Mouse (Mus musculus) thymus, postnatal 0 days (tissue): ENCODE results near the gene Dtx2. TPM values are rescaled to one million over a fixed set of nuclear protein-coding genes. Genes with fewer than 3 reads are reported as not detected.
"Not testable (repeated sequence)": the region's sequence is repeated elsewhere in the genome, so short reads cannot be mapped to it uniquely, and the experiment has no call there.

ENCODE experiments used
- DNase-seq: peaks from one replicate; pipeline ENCODE4 v3.0.0-alpha.2; 2015; ENCODE audit warnings: low spot score
- polyA plus RNA-seq: library from polyadenylated mRNA; unstranded; fragments of >200 nt; fragmentation: Nextera tagmentation; extraction: Ambion mirVana; gene quantifications from 2 replicates; pipeline ENCODE4 v1.2.1, GENCODE M21; 2015

Gene Dtx2
- polyA plus RNA-seq, 1 experiment from 2014 or later = 46.0 TPM

DNA sequence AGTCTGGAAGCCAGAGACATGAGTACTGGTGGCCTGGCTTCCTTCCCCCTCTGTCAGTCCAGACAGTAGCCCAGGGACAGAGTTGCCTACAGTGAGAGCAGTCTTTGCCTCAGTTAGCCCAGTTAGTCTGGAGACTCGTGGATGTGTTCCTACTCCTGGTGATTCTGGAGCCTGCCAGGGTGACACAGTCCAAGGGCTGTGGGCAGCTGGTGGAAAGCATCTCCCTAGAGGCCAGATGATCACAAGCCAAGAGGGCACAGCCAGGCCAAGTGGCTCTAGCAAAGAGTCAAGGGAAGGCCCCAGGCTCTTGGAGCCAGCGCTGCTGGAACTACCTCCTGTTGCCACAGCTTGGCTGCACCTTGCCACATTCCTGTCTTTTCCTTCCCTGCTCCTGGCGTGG is 31.1 kb downstream of the Dtx2 start:
- no peak for DNase-seq

DNA sequence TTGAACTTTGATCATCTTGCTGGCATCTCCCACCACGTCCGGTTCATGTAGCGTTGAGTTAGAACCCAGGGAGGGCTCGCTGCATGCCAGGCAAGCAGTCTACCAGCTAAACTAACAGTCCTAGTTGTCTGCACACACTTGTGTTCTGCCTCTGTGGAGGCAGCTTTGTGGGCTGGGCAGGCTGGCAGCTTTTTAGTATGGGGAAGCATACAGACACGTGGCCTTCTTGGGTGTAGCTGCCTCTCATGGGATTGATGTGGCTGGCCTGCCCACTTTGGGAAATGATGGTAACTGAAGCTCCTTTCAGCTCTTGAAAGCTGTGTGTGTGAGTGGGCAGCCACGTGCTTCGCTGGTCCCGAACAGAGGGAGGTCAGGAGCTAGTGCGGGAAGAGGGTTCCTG is 32.3 kb downstream of the Dtx2 start:
- DNase-seq = no peak

DNA sequence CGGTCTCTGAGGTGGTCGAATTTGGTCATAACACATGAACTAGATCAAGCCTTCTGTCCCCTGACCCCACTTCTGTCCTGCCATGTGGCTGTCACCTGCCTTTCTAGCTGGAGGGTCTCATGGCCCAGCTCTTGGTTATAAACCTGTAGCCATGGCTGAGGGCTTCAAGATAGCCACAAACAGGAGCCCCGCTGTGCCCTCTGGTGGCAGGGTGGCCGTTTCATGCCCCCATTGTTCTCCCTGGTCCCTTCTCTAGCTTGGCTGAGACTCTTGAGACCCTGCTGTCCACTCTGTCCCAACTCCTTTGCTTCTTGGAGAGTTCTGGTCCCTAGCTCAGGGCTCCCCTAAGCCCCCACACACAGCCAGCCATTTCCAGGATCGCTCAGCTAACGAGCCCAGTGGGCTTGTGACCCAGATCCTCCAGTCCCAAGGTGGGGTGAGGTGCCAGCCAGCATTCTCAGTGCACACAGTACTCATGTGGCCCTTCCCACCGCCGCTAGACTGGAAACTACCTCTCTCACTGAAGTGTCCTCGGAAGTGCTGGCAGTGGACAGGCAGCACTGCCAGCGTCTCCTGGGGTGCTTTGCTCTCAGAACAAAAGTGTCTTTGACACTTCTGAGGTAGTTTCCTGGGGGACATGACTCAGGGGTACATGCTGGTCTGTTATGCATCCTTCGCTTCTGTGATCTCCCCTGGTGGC is 33.2 kb downstream of the Dtx2 start:
- no peak for DNase-seq

DNA sequence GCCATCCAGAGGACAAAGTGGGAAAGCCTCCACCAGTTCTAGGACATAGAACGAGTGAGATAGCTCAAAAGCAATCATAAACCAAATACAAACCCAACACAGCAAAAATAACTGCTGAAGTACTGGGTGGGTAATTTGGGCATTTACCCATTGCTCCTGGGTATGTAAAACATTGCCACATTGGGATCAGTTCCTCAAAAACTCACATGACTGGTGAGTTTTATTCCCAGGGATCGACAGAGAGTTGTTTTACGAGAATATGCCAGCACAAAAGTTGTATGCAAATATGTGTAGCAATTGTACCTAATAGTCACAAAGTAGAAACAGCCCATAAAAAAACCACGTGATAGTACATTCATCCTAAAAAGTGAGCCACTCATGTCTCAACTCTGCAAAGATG is 40.3 kb downstream of the Dtx2 start:
- no peak for DNase-seq

DNA sequence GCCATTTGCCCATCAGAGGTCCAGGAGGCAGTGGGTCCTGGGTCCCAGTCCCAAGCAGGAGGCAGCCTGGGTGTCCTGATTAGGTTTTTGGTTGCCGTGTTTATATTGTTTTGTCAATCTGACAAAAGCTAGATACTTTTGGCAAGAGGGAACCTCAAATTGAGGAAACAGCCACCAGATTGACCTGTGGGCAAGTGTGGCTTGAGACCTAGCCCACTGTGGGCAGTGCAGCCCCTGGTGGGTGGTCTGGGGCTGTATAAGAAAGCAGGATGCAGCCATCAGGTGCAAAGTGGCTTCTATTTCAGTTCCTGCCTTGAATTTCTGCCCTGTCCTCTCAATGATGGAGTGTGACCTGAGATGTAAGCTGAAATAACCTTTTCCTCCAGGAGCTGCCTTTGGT is 40.7 kb downstream of the Dtx2 start:
- DNase-seq = no peak

DNA sequence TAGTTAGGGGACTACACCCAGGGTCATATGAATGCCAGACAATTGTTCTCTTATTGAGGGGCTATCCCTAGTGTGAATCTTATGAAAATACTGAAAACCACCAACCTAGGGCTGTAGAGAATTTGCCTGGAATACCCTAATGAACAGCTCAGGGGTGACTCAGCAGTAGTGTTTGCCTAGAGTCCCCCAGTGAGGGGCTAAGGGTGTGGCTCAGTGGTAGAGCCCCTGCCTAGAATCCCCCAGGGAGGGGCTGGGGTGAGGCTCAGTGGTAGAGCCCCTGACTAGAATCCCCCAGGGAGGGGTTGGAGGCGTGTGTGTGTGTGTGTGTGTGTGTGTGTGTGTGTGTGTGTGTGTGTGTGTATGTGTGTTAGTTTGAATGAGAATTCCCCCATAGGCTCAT is 42.1 kb downstream of the Dtx2 start:
- DNase-seq = no peak

DNA sequence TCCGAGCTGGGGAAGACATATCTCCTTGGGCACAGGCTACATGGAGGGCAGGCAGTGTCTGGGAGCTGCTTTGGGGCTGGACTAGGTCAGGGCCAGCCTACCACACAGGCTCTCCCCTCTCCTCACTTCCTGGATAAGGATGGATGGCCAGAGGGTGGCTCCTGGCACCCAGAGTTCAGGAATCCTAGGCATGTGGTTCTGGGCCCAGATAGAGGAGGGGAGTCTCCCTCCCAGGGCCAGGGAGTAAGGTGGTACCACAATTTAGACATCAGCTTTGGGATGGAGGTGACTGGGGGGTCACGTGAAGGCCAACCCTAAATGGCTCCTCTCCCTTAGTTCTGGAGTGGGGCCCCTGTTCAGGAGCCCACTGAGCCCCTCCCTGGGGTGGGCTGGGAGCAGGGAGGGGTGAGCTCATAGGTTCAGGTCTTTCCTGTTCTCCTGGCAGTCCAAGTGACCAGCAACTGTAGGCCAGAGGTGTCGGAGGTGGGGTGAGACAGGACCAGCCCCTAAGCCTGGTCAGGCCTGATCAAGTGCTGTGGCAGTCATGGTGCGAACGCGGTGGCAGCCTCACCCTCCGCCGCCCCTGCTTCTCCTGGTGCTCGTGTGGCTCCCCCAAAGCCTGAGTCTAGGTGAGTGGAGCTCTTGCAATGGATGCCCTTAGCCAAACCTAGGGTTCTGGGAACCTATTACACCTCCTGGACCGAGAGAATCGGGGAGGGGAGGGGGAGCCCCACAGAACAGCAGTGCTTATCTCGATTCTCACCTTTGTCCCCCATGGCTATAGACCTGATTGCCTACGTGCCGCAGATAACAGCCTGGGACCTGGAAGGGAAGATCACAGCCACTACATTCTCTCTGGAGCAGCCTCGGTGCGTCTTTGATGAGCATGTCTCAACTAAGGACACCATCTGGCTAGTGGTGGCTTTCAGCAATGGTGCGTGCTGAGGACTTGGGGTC is 43.9 kb downstream of the Dtx2 start, which contains the start of gene Upk3b:
TSS of gene Upk3b (plus strand) at position 239 of the 957 bp plus-strand sequence.
- no peak for DNase-seq

DNA sequence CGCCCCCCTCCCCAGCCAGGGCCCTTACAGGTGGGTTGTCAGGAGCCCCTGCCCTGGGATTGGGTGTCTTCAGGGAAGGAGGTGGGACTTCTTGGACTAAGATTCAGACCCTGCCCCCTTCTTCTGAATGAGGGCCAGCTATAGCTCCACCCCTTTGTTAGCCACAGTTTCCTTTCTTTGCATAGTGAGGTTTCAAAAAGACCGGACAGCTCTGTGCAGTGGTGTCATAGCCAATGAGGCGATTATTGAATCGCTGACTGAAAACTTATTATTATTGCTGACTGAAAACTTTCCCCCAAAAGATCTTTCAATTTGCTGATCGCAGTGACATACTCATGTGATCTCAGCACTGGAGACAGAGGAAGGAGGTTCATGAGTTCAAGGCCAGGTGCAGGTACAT is 45.6 kb downstream of the Dtx2 start:
- no peak for DNase-seq

DNA sequence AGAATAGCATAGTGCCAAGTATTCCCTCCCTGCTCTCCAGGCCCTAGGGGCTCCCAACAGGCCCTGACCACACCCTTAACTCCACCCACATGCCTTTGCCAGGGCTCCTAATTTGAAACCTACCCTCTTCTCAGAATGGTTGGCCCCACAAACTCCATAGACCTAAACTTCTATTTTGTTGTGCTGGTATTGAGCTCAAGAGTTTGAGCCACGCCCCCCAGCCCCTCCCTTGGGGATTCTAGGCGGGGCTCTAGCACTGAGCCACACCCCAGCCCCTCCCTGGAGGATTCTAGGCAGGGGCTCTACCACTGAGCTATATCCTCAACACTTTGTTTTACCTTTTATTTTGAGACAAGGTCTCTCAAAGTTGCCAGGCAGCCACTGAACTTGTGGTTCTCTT is 46.7 kb downstream of the Dtx2 start:
- DNase-seq = no peak

DNA sequence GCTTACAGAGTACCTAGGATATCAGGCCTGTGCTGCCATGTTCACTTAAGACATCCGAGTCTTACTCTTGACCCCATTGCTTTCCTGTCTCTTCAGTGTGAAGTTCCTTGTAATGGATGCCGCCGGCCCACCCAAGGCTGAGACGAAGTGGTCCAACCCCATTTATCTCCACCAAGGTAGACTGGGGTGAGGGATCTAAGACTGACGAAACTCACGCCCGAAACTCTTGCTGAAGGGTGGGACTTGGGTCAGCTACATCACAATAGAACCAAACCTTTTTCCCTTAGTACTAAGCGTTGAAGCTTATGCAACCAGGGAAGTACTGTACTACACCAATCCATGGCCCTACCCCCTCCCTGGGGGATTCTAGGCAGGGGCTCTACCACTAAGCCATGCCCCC is 47.1 kb downstream of the Dtx2 start:
- DNase-seq = no peak

DNA sequence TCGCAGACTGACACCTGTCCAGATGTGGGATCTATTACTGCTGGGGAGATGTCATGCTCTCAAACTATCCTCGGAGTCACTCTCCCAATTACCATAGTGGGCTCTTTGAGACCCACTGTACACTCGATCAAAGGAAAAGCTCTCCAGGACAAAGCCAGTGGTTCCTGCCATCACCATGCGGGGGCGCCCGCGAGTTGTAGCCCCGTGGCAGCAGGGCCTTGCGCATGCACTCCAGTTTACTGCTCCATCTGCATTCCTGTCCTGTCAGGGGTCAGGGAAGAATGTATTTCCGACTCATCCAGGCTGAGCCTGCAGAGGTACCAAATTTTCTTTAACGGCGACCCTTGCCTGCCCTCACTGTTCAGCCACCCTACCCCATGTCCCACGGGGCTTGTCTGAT is 50.3 kb downstream of the Dtx2 start:
- DNase-seq = no peak

DNA sequence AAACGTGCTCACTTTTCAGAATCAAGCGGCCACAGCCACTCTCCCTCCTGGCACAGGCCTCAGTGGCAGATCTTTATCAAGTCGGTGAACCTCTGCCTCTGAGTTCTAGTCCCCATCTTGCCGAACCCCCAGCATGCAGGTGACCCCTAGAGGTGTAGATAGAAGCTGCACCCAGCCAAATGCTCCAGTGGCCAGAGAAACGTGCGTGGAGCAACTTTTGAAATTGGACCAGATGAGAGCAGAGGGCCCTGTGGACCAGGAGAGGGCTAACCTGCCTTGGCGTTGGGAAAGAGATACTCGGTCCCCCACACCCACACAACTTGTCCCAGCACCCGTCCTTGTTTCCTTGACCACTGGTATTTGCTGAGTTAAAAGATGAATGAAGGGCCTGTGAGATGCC is 50.8 kb downstream of the Dtx2 start:
- peak; percentile 44 for DNase-seq

DNA sequence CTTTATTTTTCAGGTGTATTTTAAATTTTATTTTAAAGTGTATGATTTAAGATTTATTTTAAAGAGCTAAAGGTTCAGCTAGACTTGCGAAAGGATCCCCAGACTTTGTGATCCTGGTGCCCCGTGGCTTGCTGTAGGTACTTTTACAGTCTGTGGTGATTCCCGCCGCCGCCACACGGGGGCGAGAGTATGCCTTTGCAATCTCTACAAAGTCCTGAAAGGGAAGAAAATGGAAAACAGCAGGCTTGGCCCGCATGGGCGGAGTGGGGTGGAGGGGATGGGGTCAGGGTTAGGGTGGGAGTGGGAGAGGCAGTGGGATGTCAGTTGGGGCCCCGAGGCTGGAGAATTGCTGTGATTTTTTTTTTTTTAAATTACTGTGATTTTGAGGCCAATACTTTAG is 51.4 kb downstream of the Dtx2 start:
- DNase-seq = peak; percentile 82

DNA sequence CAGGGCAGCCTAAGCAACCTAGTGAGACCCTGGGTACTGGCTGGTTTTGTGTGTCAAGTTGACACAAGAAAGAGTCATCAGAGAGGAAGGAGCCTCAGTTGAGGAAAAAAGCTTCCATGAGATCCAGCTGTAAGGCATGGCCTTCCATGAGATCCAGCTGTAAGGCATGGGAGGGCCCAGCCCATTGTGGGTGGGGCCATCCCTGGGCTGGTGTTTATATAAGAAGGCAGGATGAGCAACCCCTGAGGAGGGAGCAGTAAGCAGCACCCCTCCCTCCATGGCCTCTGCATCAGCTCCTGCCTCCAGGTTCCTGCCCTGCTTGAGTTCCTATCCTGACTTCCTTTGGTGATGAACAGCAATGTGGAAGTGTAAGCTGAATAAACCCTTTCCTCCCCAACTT is 53.9 kb downstream of the Dtx2 start:
- not testable (repeated sequence) for DNase-seq

DNA sequence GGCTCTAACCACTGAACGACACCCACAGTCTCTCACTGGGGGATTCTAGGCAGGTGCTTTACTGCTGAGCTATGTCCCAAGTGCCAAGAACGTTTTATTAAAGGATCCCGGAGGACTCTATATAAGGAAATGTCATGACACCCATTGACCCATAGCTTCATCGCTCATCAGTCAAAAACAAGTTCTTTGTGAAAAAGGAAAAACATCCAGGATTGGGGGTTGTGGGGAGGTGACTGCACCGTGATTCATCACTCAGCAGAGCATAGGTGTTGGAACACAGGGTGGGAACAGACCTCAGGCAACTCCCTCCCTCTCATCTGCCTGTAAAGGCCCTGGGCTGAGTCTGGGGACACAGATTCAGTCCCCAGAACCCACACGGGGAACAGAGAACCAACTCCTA is 55.3 kb downstream of the Dtx2 start:
- no peak for DNase-seq

DNA sequence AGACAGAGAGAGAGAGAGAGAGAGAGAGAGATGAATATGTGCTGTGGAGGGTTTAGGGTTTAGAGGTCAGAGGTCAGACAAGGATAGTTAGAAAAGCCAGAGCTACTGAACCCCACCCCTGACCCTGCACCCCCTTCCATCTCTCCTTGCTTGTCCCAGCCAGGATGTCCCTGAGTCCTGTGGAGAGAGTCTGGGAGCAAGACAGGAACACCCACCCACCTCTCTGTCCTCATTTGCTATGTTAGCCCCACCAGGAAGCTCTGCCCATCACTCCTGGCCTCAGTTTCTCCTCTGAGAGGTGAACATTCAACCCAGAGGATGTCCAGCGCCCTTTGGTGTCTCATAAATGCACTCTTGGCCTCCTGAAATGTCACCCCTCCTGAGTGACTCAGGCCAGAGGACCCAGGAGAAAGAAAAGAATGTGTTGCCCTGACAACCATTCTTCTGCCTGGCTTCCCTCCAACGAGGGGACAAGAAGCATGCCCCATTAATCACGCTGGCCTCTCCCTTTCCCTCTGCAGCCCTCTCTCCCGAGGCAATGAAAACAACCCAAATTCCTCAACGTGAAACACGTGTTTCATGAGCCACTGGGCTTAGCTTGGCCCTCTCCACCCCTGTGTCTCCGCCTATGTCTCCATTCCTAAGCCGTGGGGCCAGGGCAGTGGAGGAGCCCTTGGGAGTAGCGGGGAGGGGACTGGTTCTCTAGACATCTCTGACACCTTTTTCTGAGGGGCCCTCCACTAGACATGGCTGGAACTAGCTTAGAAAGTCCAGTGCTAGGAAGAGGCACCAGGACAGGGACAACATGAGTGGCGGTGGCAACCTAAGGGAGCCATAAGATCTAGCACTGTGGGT is 56.9 kb downstream of the Dtx2 start:
- DNase-seq = no peak

DNA sequence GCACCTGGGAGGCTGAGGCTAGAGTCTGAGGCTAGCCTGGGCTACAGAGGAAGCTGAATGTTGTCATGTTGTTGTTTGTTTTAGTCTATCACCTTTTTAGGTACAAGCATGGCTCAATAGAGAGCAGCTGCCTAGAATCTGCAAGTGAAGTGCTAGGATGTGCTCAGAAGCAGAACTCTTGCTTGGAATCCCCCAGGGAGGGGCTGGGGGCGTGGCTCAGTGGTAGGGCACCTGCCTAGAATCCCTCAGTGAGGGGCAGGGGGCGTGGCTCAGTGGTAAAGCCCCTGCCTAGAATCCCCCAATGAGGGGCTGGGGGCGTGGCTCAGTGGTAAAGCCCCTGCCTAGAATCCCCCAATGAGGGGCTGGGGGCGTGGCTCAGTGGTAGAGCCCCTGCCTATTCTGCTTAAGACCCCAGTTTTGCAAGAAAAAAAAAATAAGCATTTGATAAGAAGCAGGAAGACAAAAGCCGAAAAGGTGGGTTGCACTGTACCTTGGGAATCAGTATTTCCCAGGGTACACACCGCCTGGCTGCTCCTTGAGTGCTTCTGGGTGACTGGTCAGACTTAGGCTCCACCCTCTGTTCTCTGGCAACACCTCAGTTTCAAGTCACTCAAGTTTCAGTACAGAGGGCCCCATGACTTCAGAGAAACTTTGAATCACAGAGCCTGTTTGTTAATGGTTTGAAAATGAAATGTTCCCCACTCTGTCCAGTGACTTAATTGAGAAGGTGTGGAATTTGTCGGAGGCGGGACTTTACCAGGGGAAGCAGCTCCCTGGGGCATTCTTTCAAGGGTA is 58.5 kb downstream of the Dtx2 start:
- DNase-seq = no peak

DNA sequence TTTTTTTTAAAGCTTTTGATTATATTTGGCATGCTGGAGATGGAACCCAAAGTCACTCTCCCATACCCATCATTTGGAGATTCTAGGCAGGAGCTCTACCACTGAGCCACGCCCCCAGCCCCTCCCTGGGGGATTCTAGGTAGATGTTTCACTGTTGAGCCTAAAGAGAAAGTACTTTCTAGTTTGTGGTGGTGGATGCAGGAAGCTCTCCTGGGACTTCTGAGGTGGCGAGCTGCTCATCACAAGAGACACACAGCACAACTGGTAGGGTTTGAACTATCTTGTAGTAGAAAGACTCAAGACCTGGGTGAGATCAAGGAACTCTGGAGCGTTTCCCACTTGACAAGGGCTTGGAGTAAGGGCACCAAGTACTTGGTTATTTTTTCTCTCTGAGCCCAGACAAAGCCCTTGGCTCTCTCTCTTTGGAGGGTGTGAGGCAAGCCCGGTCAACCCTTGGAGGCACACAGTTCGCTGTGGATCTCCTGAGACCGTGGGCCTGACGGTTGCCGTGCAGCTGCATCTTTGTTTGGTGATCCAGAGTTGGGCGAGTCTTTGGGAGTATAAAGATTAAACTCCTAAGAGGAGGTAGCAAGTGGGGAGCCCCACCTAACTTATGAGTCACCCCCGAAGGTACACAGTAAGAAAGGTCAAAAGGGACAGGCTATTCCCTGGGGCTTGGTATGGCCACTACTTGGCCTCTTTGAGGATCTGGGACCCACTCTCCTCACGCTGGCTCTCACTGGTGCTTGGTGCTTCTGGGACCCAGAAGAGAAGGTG is 59.9 kb downstream of the Dtx2 start, which contains the start of gene Upk3bl:
TSS of gene Upk3bl (plus strand) at position 192 of the 777 bp plus-strand sequence.
- DNase-seq = no peak

DNA sequence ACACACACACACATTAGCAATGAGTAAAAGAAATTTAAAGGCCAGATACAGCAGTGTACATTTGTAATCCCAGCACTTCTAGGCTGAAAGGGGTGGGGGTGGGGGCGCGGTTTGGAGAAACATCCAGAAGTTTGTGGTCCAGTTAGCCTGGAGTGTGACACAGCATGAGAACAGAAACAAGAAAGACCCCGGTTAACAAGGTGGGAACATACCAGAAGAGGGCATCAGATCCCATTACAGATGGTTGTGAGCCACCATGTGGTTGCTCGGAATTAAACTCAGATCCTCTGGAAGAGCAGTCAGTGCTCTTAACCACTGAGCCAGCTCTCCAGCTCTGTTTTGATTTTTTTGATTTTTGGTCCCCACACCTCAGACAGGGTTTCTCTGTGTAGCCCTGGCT is 61.5 kb downstream of the Dtx2 start:
- DNase-seq = no peak

DNA sequence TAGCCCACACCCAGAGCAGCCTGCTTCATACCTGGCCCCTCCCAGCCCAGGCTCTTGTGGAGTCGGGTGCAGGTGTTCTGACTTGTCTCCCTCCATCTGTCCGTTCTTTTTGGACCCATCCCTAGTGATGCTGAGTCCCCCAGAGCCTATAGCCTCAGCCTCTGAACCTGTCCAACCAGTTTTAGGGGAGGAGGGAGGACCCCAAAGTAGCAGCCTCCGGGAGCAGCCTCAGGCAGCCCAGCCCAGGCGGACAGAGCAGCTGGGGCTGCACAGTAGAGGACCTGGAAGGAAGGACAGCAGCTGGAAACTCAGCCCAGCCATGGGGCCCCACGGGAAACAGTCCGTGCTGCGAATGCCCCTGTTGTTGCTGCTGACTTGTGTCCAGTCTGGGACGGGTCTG is 62.5 kb downstream of the Dtx2 start:
- DNase-seq = no peak
